Mouse (Mus musculus): Measurements from ENCODE around the gene Ntm. TPM values are rescaled to one million over a fixed set of nuclear protein-coding genes. Genes with fewer than 3 reads are reported as not detected.

The Ntm gene
- polyA plus RNA-seq (2012; fragmentation: generic; extraction: Trizol), result not detected

DNA sequence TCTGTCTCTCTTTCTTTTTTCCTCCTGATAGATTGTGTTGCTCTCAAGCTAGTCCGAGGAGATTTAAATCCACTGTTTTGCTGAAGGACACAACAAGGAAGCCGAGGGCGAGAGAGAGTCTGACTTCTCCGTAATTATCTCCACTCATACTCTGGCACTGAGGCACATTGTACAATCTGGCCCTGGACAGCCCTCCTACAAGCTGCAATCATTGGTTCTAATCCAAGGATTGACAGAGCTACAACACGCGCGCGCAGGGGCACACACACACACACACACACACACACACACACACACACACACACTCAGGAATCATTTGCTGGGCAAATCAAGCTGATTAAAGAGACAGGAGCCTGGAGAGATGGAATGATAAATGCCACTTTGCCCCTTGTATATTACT lies at the start of gene Ntm:
TSS of gene Ntm (minus strand) at position 164 of the 400 bp plus-strand sequence.
- Histone ChIP-seq H3K36me3 (ENCODE audit: control insufficient read depth, insufficient read depth) (no peaks in the 10 kb centered on the region), H3K4me3 (no peak within 1 kb of the TSS), H3ac (ENCODE audit: control insufficient read depth, insufficient read length) (no peak within 1 kb of the TSS), H3K79me2 (ENCODE audit: control insufficient read depth, insufficient read depth) (no peaks in the 10 kb centered on the region), H3K27me3 (ENCODE audit: control insufficient read depth, insufficient read depth, insufficient read length) (no peaks in the 10 kb centered on the region), H3K4me2 (ENCODE audit: low read depth) (no peak within 1 kb of the TSS)
- TF ChIP-seq MYOG (IDR thresholded peaks at IDR 0.05; ENCODE audit: control insufficient read depth in 1 of 3, insufficient read depth in 1 of 3, insufficient read length in 2 of 3, low read depth in 2 of 3), result no peak

DNA sequence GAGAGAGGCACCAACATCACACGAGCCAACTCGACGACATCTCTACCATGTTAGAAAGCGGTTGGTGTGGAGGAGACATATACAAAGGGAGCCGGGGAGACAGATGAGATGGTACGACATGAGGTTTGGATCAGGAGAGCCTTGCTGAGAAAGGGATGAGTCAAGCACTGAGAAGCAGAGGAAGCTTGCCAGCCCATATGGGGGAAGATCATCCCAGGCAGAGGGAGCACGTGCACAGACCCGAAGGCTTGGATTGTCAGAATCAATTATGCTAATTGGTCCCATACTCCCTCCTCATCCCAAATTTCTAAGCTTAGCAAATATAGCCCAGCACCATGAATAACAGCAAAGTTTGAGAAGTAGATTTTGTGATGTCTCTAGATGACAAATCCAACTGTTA lies 42.8 kb upstream of the Ntm start:
- Histone ChIP-seq H3K27me3 (ENCODE audit: control insufficient read depth, insufficient read depth, insufficient read length) (no peaks in the 10 kb centered on the region), H3K36me3 (ENCODE audit: control insufficient read depth, insufficient read depth) (no peaks in the 10 kb centered on the region), H3K4me3 (no peak overlapping the region), H3K79me2 (ENCODE audit: control insufficient read depth, insufficient read depth) (no peaks in the 10 kb centered on the region), H3ac (ENCODE audit: control insufficient read depth, insufficient read length) (no peak overlapping the region), H3K4me2 (ENCODE audit: low read depth) (no peak overlapping the region)
- TF ChIP-seq TCF3 (IDR thresholded peaks at IDR 0.05; ENCODE audit: insufficient read length, low read depth) (no peak), USF1 (IDR thresholded peaks at IDR 0.05; ENCODE audit: low read depth) (no peak), CEBPB (IDR thresholded peaks at IDR 0.05; ENCODE audit: insufficient read depth, poor library complexity, severe bottlenecking) (no peak)

DNA sequence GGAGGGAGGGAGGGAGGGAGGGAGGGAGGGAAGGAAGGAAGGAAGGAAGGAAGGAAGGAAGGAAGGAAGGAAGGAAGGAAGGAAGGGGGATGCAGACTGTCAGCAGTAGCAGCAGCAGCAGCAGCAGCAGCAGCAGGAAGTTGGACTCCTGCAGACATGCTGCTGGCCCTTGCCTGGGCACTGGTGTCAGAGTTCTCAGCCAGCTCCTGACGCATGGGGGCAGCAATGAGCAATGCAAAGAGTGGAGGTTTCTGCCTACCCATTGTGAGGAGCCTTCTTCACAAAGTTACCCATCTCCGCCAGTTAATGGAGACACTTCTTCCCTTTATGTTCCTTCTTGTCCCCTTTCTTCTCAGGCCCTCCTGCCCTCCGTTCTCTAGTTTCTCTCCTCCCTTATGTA lies 40.7 kb upstream of the Ntm start:
- no peak overlapping the region for H3ac ChIP-seq (ENCODE audit: control insufficient read depth, insufficient read length)
- H3K27me3 ChIP-seq (ENCODE audit: control insufficient read depth, insufficient read depth, insufficient read length), result no peaks in the 10 kb centered on the region
- no peak for TF ChIP-seq E2F4 (IDR thresholded peaks at IDR 0.05; ENCODE audit: insufficient read depth)
- no peak for TF ChIP-seq REST (IDR thresholded peaks at IDR 0.05; ENCODE audit: insufficient read depth, insufficient read length)
- TF ChIP-seq MAX (IDR thresholded peaks at IDR 0.05; ENCODE audit: low read depth), result no peak
- no peak for TF ChIP-seq CEBPB (IDR thresholded peaks at IDR 0.05; ENCODE audit: insufficient read depth, poor library complexity, severe bottlenecking)
- no peak for TF ChIP-seq USF1 (IDR thresholded peaks at IDR 0.05; ENCODE audit: low read depth)
- TF ChIP-seq TCF3 (IDR thresholded peaks at IDR 0.05; ENCODE audit: insufficient read length, low read depth), result no peak
- no peak for TF ChIP-seq MYOD1 (IDR thresholded peaks at IDR 0.05; ENCODE audit: control insufficient read depth in 1 of 3, insufficient read length in 2 of 3, low read depth in 2 of 3)
- TF ChIP-seq SRF (IDR thresholded peaks at IDR 0.05; ENCODE audit: control insufficient read depth, insufficient read length, low read depth), result no peak
- no peak for TF ChIP-seq MYOG (IDR thresholded peaks at IDR 0.05; ENCODE audit: control insufficient read depth in 1 of 3, insufficient read depth in 1 of 3, insufficient read length in 2 of 3, low read depth in 2 of 3)
- no peak for TF ChIP-seq POLR2A (IDR thresholded peaks at IDR 0.05; ENCODE audit: insufficient read length, low read depth)
- no peak overlapping the region for H3K4me3 ChIP-seq
- no peak overlapping the region for H3K4me2 ChIP-seq (ENCODE audit: low read depth)
- H3K79me2 ChIP-seq (ENCODE audit: control insufficient read depth, insufficient read depth), result no peaks in the 10 kb centered on the region
- H3K36me3 ChIP-seq (ENCODE audit: control insufficient read depth, insufficient read depth), result no peaks in the 10 kb centered on the region

DNA sequence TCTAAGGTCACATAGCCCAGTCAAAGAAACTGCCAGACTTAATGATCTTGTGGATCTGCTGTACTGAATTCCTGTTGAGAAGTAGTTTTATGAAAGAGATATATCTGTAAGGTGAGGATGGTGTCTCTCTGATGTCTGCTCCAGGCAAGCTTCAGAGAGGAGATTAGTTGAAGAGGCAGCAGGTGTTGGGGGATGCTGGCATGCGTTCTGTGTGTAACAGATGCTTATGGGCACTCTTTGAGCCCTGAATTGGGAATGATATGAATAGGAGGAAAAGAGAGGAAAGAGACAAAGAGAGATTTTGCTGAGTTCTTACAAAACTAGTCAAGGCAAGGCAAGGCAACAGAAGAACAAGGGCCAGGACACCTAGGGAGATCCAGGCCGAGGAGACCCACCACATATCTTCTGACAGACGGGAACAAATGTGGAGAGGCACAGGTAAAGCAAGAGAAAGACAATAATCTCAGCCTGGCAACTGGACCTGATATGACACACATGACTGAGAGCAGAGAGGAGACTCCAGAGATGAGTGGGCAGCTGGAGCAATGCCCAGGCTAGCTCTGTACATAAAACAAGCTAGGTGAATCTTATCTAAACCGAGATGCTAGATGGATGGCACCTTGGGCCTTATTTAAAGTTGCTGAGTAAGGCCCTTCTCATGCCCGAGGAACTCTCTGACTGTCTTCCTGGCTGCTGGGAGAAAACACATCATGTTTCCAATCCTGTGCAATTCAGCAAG lies 18.4 kb upstream of the Ntm start:
- Histone ChIP-seq H3K4me3 (no peak overlapping the region), H3K79me2 (ENCODE audit: control insufficient read depth, insufficient read depth) (no peaks in the 10 kb centered on the region), H3K4me2 (ENCODE audit: low read depth) (no peak overlapping the region), H3K27me3 (ENCODE audit: control insufficient read depth, insufficient read depth, insufficient read length) (no peaks in the 10 kb centered on the region), H3ac (ENCODE audit: control insufficient read depth, insufficient read length) (no peak overlapping the region), H3K36me3 (ENCODE audit: control insufficient read depth, insufficient read depth) (no peaks in the 10 kb centered on the region)
- TF ChIP-seq MAX (IDR thresholded peaks at IDR 0.05; ENCODE audit: low read depth), result no peak
- no peak for TF ChIP-seq E2F4 (IDR thresholded peaks at IDR 0.05; ENCODE audit: insufficient read depth)
- TF ChIP-seq TCF12 (IDR thresholded peaks at IDR 0.05; ENCODE audit: insufficient read depth, poor library complexity, severe bottlenecking), result no peak
- no peak for TF ChIP-seq TCF3 (IDR thresholded peaks at IDR 0.05; ENCODE audit: insufficient read length, low read depth)
- no peak for TF ChIP-seq POLR2A (IDR thresholded peaks at IDR 0.05; ENCODE audit: insufficient read length, low read depth)
- no peak for TF ChIP-seq POLR2AphosphoS2 (IDR thresholded peaks at IDR 0.05; ENCODE audit: insufficient read length, low read depth)
- no peak for TF ChIP-seq SRF (IDR thresholded peaks at IDR 0.05; ENCODE audit: control insufficient read depth, insufficient read length, low read depth)
- TF ChIP-seq MYOD1 (IDR thresholded peaks at IDR 0.05; ENCODE audit: control insufficient read depth in 1 of 3, insufficient read length in 2 of 3, low read depth in 2 of 3), result no peak
- no peak for TF ChIP-seq REST (IDR thresholded peaks at IDR 0.05; ENCODE audit: insufficient read depth, insufficient read length)
- no peak for TF ChIP-seq USF1 (IDR thresholded peaks at IDR 0.05; ENCODE audit: low read depth)

DNA sequence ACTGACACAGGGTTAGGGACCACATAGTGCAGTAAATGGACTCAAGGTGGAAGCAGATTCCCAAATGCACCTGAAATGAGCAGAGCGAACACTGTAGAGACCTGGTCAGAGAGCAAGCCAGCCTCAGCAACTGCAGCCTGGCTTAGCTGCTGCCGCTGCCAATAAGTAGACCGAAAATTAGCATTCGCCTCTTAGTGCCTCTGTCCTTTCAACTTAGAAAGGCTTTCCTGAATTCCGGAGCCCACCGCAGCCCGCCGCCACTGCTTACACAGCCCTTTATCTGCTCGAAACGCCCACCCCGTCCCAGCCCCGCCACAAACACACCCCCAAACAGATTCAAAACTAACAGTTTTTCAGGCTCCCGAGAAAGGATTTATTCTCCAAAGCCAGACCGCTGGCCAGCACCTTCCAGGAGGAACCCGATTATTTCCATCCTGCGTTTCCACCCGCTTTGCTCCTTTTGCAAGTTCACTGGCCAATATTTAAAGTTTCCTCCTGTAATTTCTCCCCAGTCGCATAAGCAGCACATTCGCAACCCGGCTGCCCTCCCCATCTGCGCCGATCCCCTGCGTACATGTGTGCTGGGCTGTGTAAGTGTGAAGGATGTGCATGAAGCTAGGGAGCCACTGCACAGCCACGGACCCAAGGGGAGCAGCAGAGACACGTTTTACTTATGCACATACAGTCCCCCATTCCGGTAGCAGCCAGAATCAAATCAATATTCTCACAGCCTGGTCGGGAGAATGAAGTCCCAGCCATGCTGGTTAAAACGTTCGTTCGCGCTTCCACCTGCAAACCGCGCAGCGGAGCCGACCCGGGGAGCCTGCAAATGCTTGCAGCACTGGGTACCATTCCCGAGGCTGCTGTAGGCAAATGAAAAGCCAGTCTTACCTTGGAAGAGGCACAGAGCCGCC lies 730 bp downstream of the Ntm start:
- Histone ChIP-seq H3K4me2 (ENCODE audit: low read depth) (no peak overlapping the region), H3ac (ENCODE audit: control insufficient read depth, insufficient read length) (no peak overlapping the region), H3K27me3 (ENCODE audit: control insufficient read depth, insufficient read depth, insufficient read length) (no peaks in the 10 kb centered on the region), H3K4me3 (no peak overlapping the region), H3K36me3 (ENCODE audit: control insufficient read depth, insufficient read depth) (no peaks in the 10 kb centered on the region), H3K79me2 (ENCODE audit: control insufficient read depth, insufficient read depth) (no peaks in the 10 kb centered on the region)
- no peak for TF ChIP-seq TCF12 (IDR thresholded peaks at IDR 0.05; ENCODE audit: insufficient read depth, poor library complexity, severe bottlenecking)
- no peak for TF ChIP-seq CEBPB (IDR thresholded peaks at IDR 0.05; ENCODE audit: insufficient read depth, poor library complexity, severe bottlenecking)
- TF ChIP-seq MYOG (IDR thresholded peaks at IDR 0.05; ENCODE audit: control insufficient read depth in 1 of 3, insufficient read depth in 1 of 3, insufficient read length in 2 of 3, low read depth in 2 of 3), result no peak
- TF ChIP-seq E2F4 (IDR thresholded peaks at IDR 0.05; ENCODE audit: insufficient read depth), result no peak
- no peak for TF ChIP-seq MYOD1 (IDR thresholded peaks at IDR 0.05; ENCODE audit: control insufficient read depth in 1 of 3, insufficient read length in 2 of 3, low read depth in 2 of 3)
- no peak for TF ChIP-seq POLR2AphosphoS2 (IDR thresholded peaks at IDR 0.05; ENCODE audit: insufficient read length, low read depth)
- no peak for TF ChIP-seq MAX (IDR thresholded peaks at IDR 0.05; ENCODE audit: low read depth)
- no peak for TF ChIP-seq SRF (IDR thresholded peaks at IDR 0.05; ENCODE audit: control insufficient read depth, insufficient read length, low read depth)
- TF ChIP-seq TCF3 (IDR thresholded peaks at IDR 0.05; ENCODE audit: insufficient read length, low read depth), result no peak
- no peak for TF ChIP-seq USF1 (IDR thresholded peaks at IDR 0.05; ENCODE audit: low read depth)
